Comparison of ENCODE assay signal across 10 mouse cellular contexts in the genomic region with DNA sequence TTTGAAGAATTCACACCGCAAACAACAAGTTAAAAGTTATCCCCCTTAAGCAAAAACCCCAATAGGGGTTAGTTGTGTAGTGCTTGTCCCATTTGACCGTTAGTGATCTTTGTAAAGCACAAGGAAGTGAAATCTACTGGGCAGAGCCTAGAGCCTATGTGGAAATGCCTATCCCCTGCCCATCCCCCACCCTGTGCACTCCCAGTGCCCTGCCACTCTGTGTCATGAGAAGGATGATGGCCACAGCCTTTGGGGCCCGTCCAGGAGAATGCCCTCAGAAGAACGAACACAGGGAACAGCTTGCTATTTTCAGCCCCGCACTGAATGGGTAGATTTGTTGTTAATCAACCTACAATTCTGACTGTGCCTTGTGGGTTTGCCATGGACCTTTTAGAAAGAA. TPM values are rescaled to one million over a fixed set of nuclear protein-coding genes. Genes with fewer than 3 reads are reported as not detected.
A peak's percentile ranks its signal among the peaks of the same experiment; 100 is the strongest.
DNase-seq lines count a peak whose midpoint lies in the region; ATAC-seq and TF ChIP-seq lines count a peak whose summit lies in the region.
"Had no signal": no experiment of that assay in that cellular context is flagged by ENCODE, and none has a peak within 500 bp of the region (broad histone marks: within the 10 kb centered on the region; RNA-seq: fewer than 3 reads in every experiment).

No protein-coding gene starts in this region.

- H3K27ac ChIP-seq in liver, postnatal 0 days (ENCODE audit: low read depth) = peak overlapping the region; percentile 49; the same call in 1 of the 2 replicates
- no peak overlapping the region for H3K27ac ChIP-seq in midbrain, embryonic 11.5 days (ENCODE audit: low read depth, low read length)
- H3K27ac ChIP-seq in intestine, embryonic 15.5 days = no peak overlapping the region
- H3K27ac ChIP-seq: hindbrain, embryonic 13.5 days had no signal

- 57% methylated on average over 5 of the region's 5 CpGs for WGBS in liver, postnatal 0 days (ENCODE audit: insufficient replicate concordance)
- WGBS in midbrain, embryonic 11.5 days = 88% methylated on average over 5 of the region's 5 CpGs
- 73% methylated on average over 5 of the region's 5 CpGs for WGBS in intestine, embryonic 15.5 days

- H3K9ac ChIP-seq in liver, postnatal 0 days (replicated peaks) = no peak overlapping the region
- H3K9ac ChIP-seq in midbrain, embryonic 11.5 days (ENCODE audit: low read length) = no peak overlapping the region
- H3K9ac ChIP-seq in intestine, embryonic 15.5 days = no peak overlapping the region
- H3K9ac ChIP-seq: hindbrain, embryonic 13.5 days had no signal

- H3K9me3 ChIP-seq in liver, postnatal 0 days (ENCODE audit: low read length) = no peaks in the 10 kb centered on the region
- H3K9me3 ChIP-seq in midbrain, embryonic 11.5 days (ENCODE audit: control insufficient read depth, low read length) = no peaks in the 10 kb centered on the region
- H3K9me3 ChIP-seq in intestine, embryonic 15.5 days = no peaks in the 10 kb centered on the region
- H3K9me3 ChIP-seq: G1E; hindbrain, embryonic 13.5 days had no signal

- no peak overlapping the region for H3K4me2 ChIP-seq in liver, postnatal 0 days (ENCODE audit: low read depth, low read length)
- no peak overlapping the region for H3K4me2 ChIP-seq in midbrain, embryonic 11.5 days
- no peak overlapping the region for H3K4me2 ChIP-seq in intestine, embryonic 15.5 days (replicated peaks)
- H3K4me2 ChIP-seq: hindbrain, embryonic 13.5 days had no signal

- TF ChIP-seq EP300 in liver, postnatal 0 days (IDR thresholded peaks at IDR 0.05; ENCODE audit: low read depth) = no peak

- peak; percentile 84 for ATAC-seq in liver, postnatal 0 days
- ATAC-seq in midbrain, embryonic 11.5 days (ENCODE audit: low FRiP score) = no peak
- ATAC-seq in intestine, embryonic 15.5 days = no peak

- H3K36me3 ChIP-seq in liver, postnatal 0 days (replicated peaks; ENCODE audit: insufficient read depth, low read length) = peaks cover 10% of the 10 kb centered on the region
- no peaks in the 10 kb centered on the region for H3K36me3 ChIP-seq in midbrain, embryonic 11.5 days (ENCODE audit: control insufficient read depth, insufficient read depth, low read length)
- H3K36me3 ChIP-seq in intestine, embryonic 15.5 days = peaks cover 7% of the 10 kb centered on the region; the same call in 1 of the 2 replicates

- peaks cover 9% of the 10 kb centered on the region for H3K4me1 ChIP-seq in liver, postnatal 0 days (ENCODE audit: insufficient read depth)
- H3K4me1 ChIP-seq in midbrain, embryonic 11.5 days (ENCODE audit: control insufficient read depth, insufficient read depth, low read length) = no peaks in the 10 kb centered on the region
- H3K4me1 ChIP-seq in intestine, embryonic 15.5 days (replicated peaks) = no peaks in the 10 kb centered on the region
- H3K4me1 ChIP-seq: hindbrain, embryonic 13.5 days had no signal

- no peak overlapping the region for H3K4me3 ChIP-seq in liver, postnatal 0 days (ENCODE audit: low read depth, low read length)
- H3K4me3 ChIP-seq in midbrain, embryonic 11.5 days (ENCODE audit: low read depth, low read length) = no peak overlapping the region
- H3K4me3 ChIP-seq in intestine, embryonic 15.5 days (replicated peaks) = no peak overlapping the region
- H3K4me3 ChIP-seq: hindbrain, embryonic 13.5 days had no signal

- DNase-seq in adipocyte (ENCODE audit: low spot score) = peak; percentile 70
- DNase-seq in adrenal gland, postnatal 14 days = peak; percentile 83
- peak; percentile 49 for DNase-seq in heart, adult 8-10 months (ENCODE audit: low spot score)
- peak; percentile 78 for DNase-seq in liver, postnatal 0 days
- no peak for DNase-seq in midbrain, embryonic 11.5 days (ENCODE audit: low spot score, missing footprints)
- no peak for DNase-seq in thymus, postnatal 14 days
- DNase-seq in frontal cortex, postnatal 10 days (ENCODE audit: low spot score in 2 of 2) = no peak

- TF ChIP-seq CTCF in liver, postnatal 0 days (IDR thresholded peaks at IDR 0.05; ENCODE audit: low read depth) = no peak

- H3K27me3 ChIP-seq in liver, postnatal 0 days (ENCODE audit: insufficient read depth, low read length) = no peaks in the 10 kb centered on the region
- H3K27me3 ChIP-seq in midbrain, embryonic 11.5 days (ENCODE audit: control insufficient read depth, insufficient read depth, low read length) = no peaks in the 10 kb centered on the region
- H3K27me3 ChIP-seq in intestine, embryonic 15.5 days (replicated peaks) = no peaks in the 10 kb centered on the region
- H3K27me3 ChIP-seq: hindbrain, embryonic 13.5 days had no signal

RNA-seq across cellular contexts. Expression of a gene that starts 6.5 kb away (rescaled TPM):
- total RNA-seq in adrenal gland, postnatal 14 days (2021) = 37.2 and 42.1 TPM in 2 replicates
- 10 to 100 TPM; 12.1 to 18.4 (median 16.2) TPM for total RNA-seq in heart, adult 8-10 months (2022)
- polyA plus RNA-seq in liver, postnatal 0 days (2015; fragmentation: Nextera tagmentation; extraction: Ambion mirVana) = 14.4 and 15.2 TPM in 2 replicates
- polyA plus RNA-seq in midbrain, embryonic 11.5 days (2014; fragmentation: Nextera tagmentation; extraction: Ambion mirVana) = 65.6 and 67.1 TPM in 2 replicates
- 51.1 and 55.5 TPM in 2 replicates for polyA plus RNA-seq in intestine, embryonic 15.5 days (2015; fragmentation: Nextera tagmentation; extraction: Ambion mirVana)

Comparison
In these comparisons a context has a peak if more than half of its experiments do, and no peak if none do; other contexts are left out.
1. DNase-seq: peak in adipocyte (single experiment), adrenal gland, postnatal 14 days (single experiment), heart, adult 8-10 months (single experiment) and liver, postnatal 0 days (single experiment); none in midbrain, embryonic 11.5 days (single experiment), thymus, postnatal 14 days (single experiment) and frontal cortex, postnatal 10 days (0 of 2).